Mouse (Mus musculus) stomach, embryonic 16.5 days (tissue): ENCODE measurements around the gene Cavin2. TPM values are rescaled to one million over a fixed set of nuclear protein-coding genes. Genes with fewer than 3 reads are reported as not detected.

Source experiments
- ATAC-seq: fragments of 200-750 bp; cut with Nextera tagmentation; 2 replicates; pipeline ENCODE4 v1.8.0; 2017; ENCODE audit warnings: moderate number of reproducible peaks, moderate TSS enrichment; ENCODE audit not compliant: insufficient read depth, low FRiP score
- H3K27ac ChIP-seq: fragments of 300-500 bp; sonication (generic); 2 replicates; pipeline ENCODE4 v1.5.1; 2014; ENCODE audit warnings: low read length
- H3K27me3 ChIP-seq: fragments of 300-500 bp; sonication (generic); 2 replicates; pipeline ENCODE4 v1.6.1; 2014; ENCODE audit warnings: low read length, control low read depth, mixed read lengths; ENCODE audit not compliant: control insufficient read depth, insufficient read depth
- H3K36me3 ChIP-seq: fragments of 300-500 bp; sonication (generic); 2 replicates; pipeline ENCODE4 v1.6.1; 2014; ENCODE audit warnings: low read length; ENCODE audit not compliant: control insufficient read depth, insufficient read depth
- H3K4me1 ChIP-seq: fragments of 300-500 bp; sonication (generic); 2 replicates; pipeline ENCODE4 v1.6.1; 2014; ENCODE audit warnings: low read length, control low read depth, mixed read lengths; ENCODE audit not compliant: control insufficient read depth, insufficient read depth
- H3K4me2 ChIP-seq: fragments of 300-500 bp; sonication (generic); 2 replicates; pipeline ENCODE4 v1.6.1; 2014; ENCODE audit warnings: low read depth, low read length, mixed read lengths
- H3K4me3 ChIP-seq: fragments of 300-500 bp; sonication (generic); replicated peaks from 2 replicates; pipeline ENCODE4 v1.5.1; 2014; ENCODE audit warnings: mild to moderate bottlenecking, low read length
- H3K9ac ChIP-seq: fragments of 300-500 bp; sonication (generic); 2 replicates; pipeline ENCODE4 v1.6.1; 2014; ENCODE audit warnings: low read length
- H3K9me3 ChIP-seq: fragments of 300-500 bp; sonication (generic); replicated peaks from 2 replicates; pipeline ENCODE4 v1.6.1; 2016; ENCODE audit warnings: low read length, control low read depth; ENCODE audit not compliant: control insufficient read depth
- WGBS: fragments of 180-500 bp; shearing (Covaris S2); extraction: QIAGEN DNeasy Blood & Tissue Kit; methylation state at CpG from one replicate; pipeline ENCODE4 v1.1.7; 2014; 5-methylcytosine and 5-hydroxymethylcytosine counted together
- polyA plus RNA-seq: library from polyadenylated mRNA; unstranded; fragments of >200 nt; fragmentation: Nextera tagmentation; extraction: Ambion mirVana; gene quantifications from 2 replicates; pipeline ENCODE4 v1.2.1, GENCODE M21; 2015

Cavin2 gene
- polyA plus RNA-seq, 1 experiment from 2014 or later, result 97.7 TPM

- ATAC-seq, result no peak
- 74% methylated on average over 4 of the region's 4 CpGs for WGBS
- Histone ChIP-seq H3K27me3 (no peaks in the 10 kb centered on the region), H3K9ac (no peak overlapping the region), H3K27ac (no peak overlapping the region), H3K36me3 (no peaks in the 10 kb centered on the region), H3K4me1 (peaks cover 15% of the 10 kb centered on the region), H3K4me3 (peak overlapping the region; percentile 26), H3K4me2 (peak overlapping the region; percentile 60), H3K9me3 (no peaks in the 10 kb centered on the region)
Measured at GRCm38 (mm10) chr1:51292348-51292747, 3.4 kb downstream of the Cavin2 start.

- Histone ChIP-seq H3K9me3 (no peaks in the 10 kb centered on the region), H3K4me3 (no peak overlapping the region), H3K9ac (no peak overlapping the region), H3K27me3 (no peaks in the 10 kb centered on the region), H3K27ac (no peak overlapping the region), H3K4me2 (no peak overlapping the region), H3K4me1 (no peaks in the 10 kb centered on the region), H3K36me3 (no peaks in the 10 kb centered on the region; the same call in 1 of the 2 replicates)
- 76% methylated on average over 11 of the region's 11 CpGs for WGBS
- ATAC-seq, result no peak
Measured at GRCm38 (mm10) chr1:51300295-51300930, 11.5 kb downstream of the Cavin2 start.

- no peak for ATAC-seq
- Histone ChIP-seq H3K27ac (no peak overlapping the region), H3K9me3 (no peaks in the 10 kb centered on the region), H3K36me3 (no peaks in the 10 kb centered on the region; the same call in 1 of the 2 replicates), H3K4me1 (no peaks in the 10 kb centered on the region), H3K9ac (no peak overlapping the region), H3K4me2 (no peak overlapping the region), H3K4me3 (no peak overlapping the region), H3K27me3 (no peaks in the 10 kb centered on the region)
- WGBS, result 70% methylated on average over 3 of the region's 3 CpGs
Measured at GRCm38 (mm10) chr1:51307056-51307455, 18.1 kb downstream of the Cavin2 start.

GRCm38 (mm10) chr1:51315476-51315875 is 26.6 kb downstream of the Cavin2 start:
- Histone ChIP-seq H3K9ac (no peak overlapping the region), H3K9me3 (no peaks in the 10 kb centered on the region), H3K36me3 (no peaks in the 10 kb centered on the region), H3K4me3 (no peak overlapping the region), H3K27me3 (no peaks in the 10 kb centered on the region), H3K4me1 (no peaks in the 10 kb centered on the region), H3K4me2 (no peak overlapping the region), H3K27ac (no peak overlapping the region)
- WGBS, result 27% methylated on average over 2 of the region's 2 CpGs
- no peak for ATAC-seq

- no peaks in the 10 kb centered on the region for H3K27me3 ChIP-seq
- no peak overlapping the region for H3K27ac ChIP-seq
- no peak overlapping the region for H3K4me2 ChIP-seq
- ATAC-seq, result no peak
- H3K4me3 ChIP-seq, result no peak overlapping the region
- H3K4me1 ChIP-seq, result no peaks in the 10 kb centered on the region
- no peaks in the 10 kb centered on the region for H3K36me3 ChIP-seq
- H3K9me3 ChIP-seq, result no peaks in the 10 kb centered on the region
- no peak overlapping the region for H3K9ac ChIP-seq
- 62% methylated on average over 6 of the region's 6 CpGs for WGBS
Measured at GRCm38 (mm10) chr1:51323506-51323905, 34.6 kb downstream of the Cavin2 start.

- Histone ChIP-seq H3K4me3 (no peak overlapping the region), H3K4me1 (peaks cover 7% of the 10 kb centered on the region), H3K27ac (no peak overlapping the region), H3K4me2 (no peak overlapping the region), H3K9ac (no peak overlapping the region), H3K27me3 (no peaks in the 10 kb centered on the region), H3K9me3 (no peaks in the 10 kb centered on the region), H3K36me3 (no peaks in the 10 kb centered on the region)
- 91% methylated on average over 1 of the region's 1 CpGs for WGBS
- ATAC-seq, result no peak
Measured at GRCm38 (mm10) chr1:51328541-51328940, 39.6 kb downstream of the Cavin2 start.

- Histone ChIP-seq H3K4me1 (peaks cover 8% of the 10 kb centered on the region), H3K4me3 (peak overlapping the region; percentile 42), H3K27me3 (no peaks in the 10 kb centered on the region), H3K4me2 (peak overlapping the region; percentile 65), H3K36me3 (no peaks in the 10 kb centered on the region), H3K27ac (no peak overlapping the region), H3K9me3 (no peaks in the 10 kb centered on the region), H3K9ac (peak overlapping the region; percentile 58; the same call in 1 of the 2 replicates)
- 26% methylated on average over 6 of the region's 6 CpGs for WGBS
- ATAC-seq, result no peak
Measured at GRCm38 (mm10) chr1:51332986-51333385, 44.1 kb downstream of the Cavin2 start.

- 0 out of 2 replicates have a peak overlapping the region, but pooled peaks have one; percentile 13 for H3K27ac ChIP-seq
- H3K4me1 ChIP-seq, result peaks cover 8% of the 10 kb centered on the region
- 10% methylated on average over 18 of the region's 18 CpGs for WGBS
Measured at GRCm38 (mm10) chr1:51333557-51334285, 44.8 kb downstream of the Cavin2 start.

GRCm38 (mm10) chr1:51334289-51334688 is 45.4 kb downstream of the Cavin2 start:
- H3K36me3 ChIP-seq, result no peaks in the 10 kb centered on the region
- H3K4me1 ChIP-seq, result peaks cover 8% of the 10 kb centered on the region
- H3K9me3 ChIP-seq, result no peaks in the 10 kb centered on the region
- peak overlapping the region; percentile 65; the same call in 1 of the 2 replicates for H3K4me2 ChIP-seq
- H3K9ac ChIP-seq, result 0 out of 2 replicates have a peak overlapping the region, but pooled peaks have one; percentile 13
- WGBS, result 31% methylated on average over 6 of the region's 6 CpGs
- H3K27ac ChIP-seq, result no peak overlapping the region
- H3K27me3 ChIP-seq, result no peaks in the 10 kb centered on the region
- ATAC-seq, result peak; percentile 37; the same call in 1 of the 2 replicates
- H3K4me3 ChIP-seq, result no peak overlapping the region

More at GRCm38 (mm10) chr1:51333557-51334285, 44.8 kb downstream of the Cavin2 start:
- peak overlapping the region; percentile 42 for H3K4me3 ChIP-seq
- ATAC-seq, result peak; percentile 77; the same call in 1 of the 2 replicates
- no peaks in the 10 kb centered on the region for H3K9me3 ChIP-seq
- H3K4me2 ChIP-seq, result peak overlapping the region; percentile 65
- H3K9ac ChIP-seq, result peak overlapping the region; percentile 58
- H3K27me3 ChIP-seq, result no peaks in the 10 kb centered on the region
- no peaks in the 10 kb centered on the region for H3K36me3 ChIP-seq
